Mouse (Mus musculus): ENCODE measurements around the gene Trim43b.
A peak's percentile ranks its signal among the peaks of the same experiment; 100 is the strongest.
"Not testable (repeated sequence)": the region's sequence is repeated elsewhere in the genome, so short reads cannot be mapped to it uniquely, and the experiment has no call there.

The Trim43b gene

DNA sequence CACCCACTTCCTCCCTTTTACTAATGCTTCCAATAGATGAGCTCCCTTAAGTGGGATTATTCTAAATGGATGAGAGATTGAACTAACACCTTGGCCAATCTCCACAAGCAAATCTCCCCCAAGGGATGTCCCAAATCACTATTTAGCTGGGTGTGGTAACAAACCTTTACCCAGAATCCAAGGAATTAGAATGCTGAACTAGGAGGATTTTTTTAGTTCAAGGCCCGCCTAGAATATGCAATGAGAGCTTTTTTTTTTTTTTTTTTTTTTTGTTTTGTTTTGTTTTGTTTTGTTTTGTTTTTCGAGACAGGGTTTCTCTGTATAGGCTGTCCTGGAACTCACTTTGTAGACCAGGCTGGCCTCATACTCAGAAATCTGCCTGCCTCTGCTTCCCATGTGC is at the start of gene Trim43b:
Gene Trim43b, minus strand, starts transcription at position 101 of the 400 bp plus-strand sequence.
- DNase-seq (ENCODE audit: low spot score in 2 of 2): not testable (repeated sequence)

DNA sequence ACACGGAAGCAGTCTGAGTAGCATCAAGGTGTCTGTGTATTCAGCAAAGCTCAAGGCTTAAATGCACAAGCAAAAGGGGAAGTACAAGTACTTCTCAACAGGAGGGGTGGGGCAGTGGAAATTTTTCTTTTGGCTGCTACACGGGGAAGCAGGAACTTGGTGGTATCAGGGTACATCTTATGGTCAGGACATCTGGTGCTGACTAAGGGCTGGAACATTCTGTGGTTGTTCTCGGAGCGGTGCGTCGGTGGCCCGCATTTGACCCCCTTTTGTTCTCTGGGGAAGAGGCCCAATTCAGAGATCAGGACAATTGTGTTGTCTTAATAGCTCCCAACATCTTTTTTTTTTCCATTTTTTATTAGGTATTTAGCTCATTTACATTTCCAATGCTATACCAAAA is 11.9 kb upstream of the Trim43b start:
- DNase-seq (ENCODE audit: low spot score in 2 of 2): not testable (repeated sequence)

DNA sequence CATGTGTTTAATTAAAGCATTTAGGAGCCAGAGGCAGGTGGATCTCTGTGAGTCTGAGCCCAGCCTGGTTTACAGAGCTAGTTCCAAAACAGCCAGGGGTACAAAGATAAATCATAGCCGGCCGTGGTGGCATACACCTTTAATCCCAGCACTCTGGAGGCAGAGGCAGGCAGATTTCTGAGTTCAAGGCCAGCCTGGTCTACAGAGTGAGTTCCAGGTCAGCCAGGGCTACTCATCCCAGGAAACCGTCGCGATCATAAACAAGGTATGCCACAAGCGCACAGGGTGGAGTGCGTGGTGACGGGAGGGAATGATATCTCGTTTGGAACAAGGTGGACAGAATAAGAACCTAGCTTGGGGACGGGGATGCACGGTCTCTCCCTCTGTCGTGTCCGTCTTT is 5.9 kb downstream of the Trim43b start:
- not testable (repeated sequence) for DNase-seq (ENCODE audit: low spot score in 2 of 2)

DNA sequence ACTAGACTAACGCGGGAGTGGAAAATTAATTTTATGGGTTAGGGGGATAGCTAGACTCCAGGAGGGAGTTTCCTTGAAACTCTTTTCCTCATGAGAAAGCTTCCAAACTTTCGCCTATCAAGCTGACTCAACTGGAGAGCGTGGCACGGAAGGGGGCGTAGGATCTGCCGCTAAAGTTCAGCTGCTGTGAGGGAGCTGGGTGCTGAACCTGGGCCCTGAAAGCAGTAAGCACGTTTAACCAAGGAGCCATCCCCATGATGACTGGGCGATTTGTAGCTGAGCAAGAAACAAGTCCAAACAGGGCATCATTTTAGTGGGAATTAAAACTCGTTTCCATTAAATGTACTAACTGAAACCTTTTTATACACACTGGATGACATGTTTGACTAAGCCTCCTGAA is 13.0 kb downstream of the Trim43b start:
- DNase-seq (ENCODE audit: low spot score in 2 of 2): not testable (repeated sequence)

DNA sequence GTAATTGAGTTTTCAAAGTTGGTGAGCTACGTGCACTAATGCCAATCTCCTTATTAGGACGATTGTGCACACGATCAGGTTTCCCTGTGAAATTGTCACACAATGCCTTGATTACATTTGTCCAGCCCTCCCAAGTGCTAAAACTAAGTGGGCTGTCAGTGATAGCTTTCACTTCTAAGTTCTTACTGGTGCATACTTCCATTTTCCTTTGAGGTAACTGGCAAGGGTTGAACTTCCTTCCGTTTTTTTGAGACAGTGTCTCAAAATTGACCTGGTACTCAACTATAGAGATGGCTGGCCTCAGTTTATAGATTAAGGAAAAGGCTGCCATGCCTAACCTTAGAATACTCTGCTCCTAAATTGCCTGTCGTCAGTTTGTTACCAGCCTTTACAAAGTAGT is 16.1 kb downstream of the Trim43b start:
- DNase-seq (ENCODE audit: low spot score in 2 of 2): not testable (repeated sequence)

DNA sequence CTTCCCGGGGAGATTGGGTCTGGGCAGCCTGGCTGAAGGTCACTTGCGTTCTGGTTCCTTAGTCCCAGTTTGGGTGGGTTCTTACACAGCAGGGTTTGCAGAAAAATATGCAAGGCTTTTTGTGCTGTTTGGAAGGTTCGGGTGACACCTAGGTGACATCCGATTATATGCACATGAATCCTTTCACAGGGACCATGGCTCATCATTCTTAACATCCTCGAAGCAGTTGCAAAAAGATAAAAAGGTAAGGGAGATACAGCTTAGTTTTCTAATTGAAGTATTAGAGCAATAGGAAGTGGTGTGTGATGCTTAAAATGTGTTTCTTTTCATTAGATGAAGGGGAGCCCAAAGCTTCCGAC is 25.5 kb downstream of the Trim43b start:
- DNase-seq (ENCODE audit: low spot score in 2 of 2): not testable (repeated sequence)

DNA sequence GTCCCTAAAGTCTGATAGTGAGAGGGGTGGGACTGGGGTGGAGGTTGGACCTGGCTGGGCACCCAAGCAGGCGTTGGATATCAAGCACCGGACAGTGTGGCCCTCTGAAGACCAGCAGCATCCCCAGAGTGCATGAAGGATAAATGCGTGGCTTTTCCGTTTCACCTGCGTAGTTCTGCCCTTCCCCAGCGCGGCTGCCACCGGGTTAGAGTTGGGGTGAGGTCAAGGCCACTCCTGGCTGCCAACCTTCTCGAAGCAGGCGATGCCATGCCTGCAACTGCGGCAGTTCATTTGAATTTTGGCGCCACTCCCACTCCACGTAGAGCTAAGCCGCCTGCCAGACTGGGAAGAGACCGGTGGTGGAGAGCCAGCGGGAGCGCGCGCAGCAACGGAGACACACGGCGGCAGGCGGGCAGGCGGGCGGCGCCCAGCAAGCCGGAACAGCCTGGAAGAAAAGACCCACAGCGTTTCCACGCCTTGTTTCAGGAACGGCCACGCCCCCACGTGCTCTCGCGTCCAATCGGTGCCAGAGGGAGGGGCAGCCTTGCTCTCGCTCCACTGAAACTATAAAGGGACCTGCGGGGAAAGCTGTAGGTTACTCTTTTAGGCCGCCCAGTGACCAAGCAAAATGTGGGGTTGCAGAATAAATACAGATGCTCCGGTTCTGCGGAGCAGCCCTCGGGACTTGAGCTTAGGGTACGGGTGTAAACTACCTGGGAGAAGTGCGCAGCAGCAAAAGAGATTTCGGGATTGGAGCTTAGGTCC is 26.1 kb downstream of the Trim43b start:
- DNase-seq (ENCODE audit: low spot score in 2 of 2): peak; percentile 60 to 67

Data from spleen, postnatal 10 days (tissue).